Mouse (Mus musculus) embryonic facial prominence, embryonic 11.5 days (tissue): Measurements from ENCODE around the gene Cd80. TPM values are rescaled to one million over a fixed set of nuclear protein-coding genes. Genes with fewer than 3 reads are reported as not detected.
A peak's percentile ranks its signal among the peaks of the same experiment; 100 is the strongest.

ENCODE experiments used
- ATAC-seq: fragments of 200-750 bp; cut with Nextera tagmentation; replicated peaks from 2 replicates; pipeline ENCODE4 v1.8.0; 2017; ENCODE audit warnings: low read depth; ENCODE audit not compliant: insufficient number of reproducible peaks, low FRiP score, low TSS enrichment
- DNase-seq: peaks from one replicate; pipeline ENCODE4 v3.0.0-alpha.2; 2015; ENCODE audit warnings: low spot score
- H3K27ac ChIP-seq: fragments of 300-500 bp; sonication (generic); replicated peaks from 2 replicates; pipeline ENCODE4 v1.5.1; 2014; ENCODE audit warnings: mild to moderate bottlenecking, low read depth, low read length, control low read depth
- H3K27me3 ChIP-seq: fragments of 300-500 bp; sonication (generic); 2 replicates; pipeline ENCODE4 v1.6.1; 2014; ENCODE audit warnings: mild to moderate bottlenecking, low read length, moderate library complexity, mixed read lengths; ENCODE audit not compliant: control insufficient read depth, insufficient read depth
- H3K36me3 ChIP-seq: fragments of 300-500 bp; sonication (generic); replicated peaks from 2 replicates; pipeline ENCODE4 v1.6.1; 2014; ENCODE audit warnings: low read depth, mild to moderate bottlenecking, low read length, moderate library complexity, mixed read lengths; ENCODE audit not compliant: control insufficient read depth, insufficient read depth
- H3K4me1 ChIP-seq: fragments of 300-500 bp; sonication (generic); 2 replicates; pipeline ENCODE4 v1.6.1; 2014; ENCODE audit warnings: low read length, mixed read lengths; ENCODE audit not compliant: control insufficient read depth, insufficient read depth
- H3K4me2 ChIP-seq: fragments of 300-500 bp; sonication (generic); 2 replicates; pipeline ENCODE4 v1.6.1; 2014; ENCODE audit warnings: low read depth, mild to moderate bottlenecking, control low read depth, low read length, moderate library complexity
- H3K4me3 ChIP-seq: fragments of 300-500 bp; sonication (generic); 2 replicates; pipeline ENCODE4 v1.5.1; 2014; ENCODE audit warnings: low read depth, low read length, control low read depth
- H3K9ac ChIP-seq: fragments of 300-500 bp; sonication (generic); replicated peaks from 2 replicates; pipeline ENCODE4 v1.6.1; 2014; ENCODE audit warnings: mild to moderate bottlenecking, control low read depth, low read length
- H3K9me3 ChIP-seq: fragments of 300-500 bp; sonication (generic); replicated peaks from 2 replicates; pipeline ENCODE4 v1.6.1; 2016; ENCODE audit warnings: mild to moderate bottlenecking, low read length, inconsistent platforms, mixed read lengths; ENCODE audit not compliant: control insufficient read depth
- WGBS: fragments of 180-500 bp; shearing (Covaris S2); extraction: QIAGEN DNeasy Blood & Tissue Kit; methylation state at CpG from one replicate; pipeline ENCODE4 v1.1.7; 2014; 5-methylcytosine and 5-hydroxymethylcytosine counted together
- polyA plus RNA-seq: library from polyadenylated mRNA; unstranded; fragments of >200 nt; fragmentation: Nextera tagmentation; extraction: Ambion mirVana; gene quantifications from 2 replicates; pipeline ENCODE4 v1.2.1, GENCODE M21; 2014

Cd80 gene
- polyA plus RNA-seq, 1 experiment from 2014 or later, result 0.52 TPM

DNA sequence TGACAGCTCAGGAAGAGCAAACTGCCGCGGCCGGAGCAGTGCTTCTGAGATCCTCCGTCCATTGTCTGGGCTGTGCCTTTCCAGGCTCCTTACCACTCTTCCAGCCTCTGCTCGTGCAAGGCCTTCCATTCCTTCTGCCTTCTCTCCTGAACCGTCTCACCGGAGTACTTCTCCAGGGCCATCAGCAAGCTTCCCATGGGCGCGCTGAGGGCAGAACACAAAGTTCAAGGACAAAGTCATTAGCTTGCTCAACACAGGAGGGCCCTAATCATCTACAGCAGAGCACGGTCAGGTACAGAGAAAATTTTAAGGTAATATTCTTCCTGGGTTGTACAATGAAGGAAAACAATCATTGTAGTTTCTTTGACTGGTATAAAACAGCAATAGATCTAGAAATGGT lies 47.1 kb downstream of the Cd80 start:
- H3K9me3 ChIP-seq, result no peaks in the 10 kb centered on the region
- no peak overlapping the region for H3K9ac ChIP-seq
- H3K4me3 ChIP-seq, result no peak overlapping the region
- WGBS, result 91% methylated on average over 10 of the region's 10 CpGs
- ATAC-seq (no peak), DNase-seq (no peak)
- no peak overlapping the region for H3K27ac ChIP-seq
- H3K27me3 ChIP-seq, result no peaks in the 10 kb centered on the region
- no peak overlapping the region for H3K4me2 ChIP-seq
- H3K4me1 ChIP-seq, result no peaks in the 10 kb centered on the region
- H3K36me3 ChIP-seq, result peaks cover 2% of the 10 kb centered on the region

DNA sequence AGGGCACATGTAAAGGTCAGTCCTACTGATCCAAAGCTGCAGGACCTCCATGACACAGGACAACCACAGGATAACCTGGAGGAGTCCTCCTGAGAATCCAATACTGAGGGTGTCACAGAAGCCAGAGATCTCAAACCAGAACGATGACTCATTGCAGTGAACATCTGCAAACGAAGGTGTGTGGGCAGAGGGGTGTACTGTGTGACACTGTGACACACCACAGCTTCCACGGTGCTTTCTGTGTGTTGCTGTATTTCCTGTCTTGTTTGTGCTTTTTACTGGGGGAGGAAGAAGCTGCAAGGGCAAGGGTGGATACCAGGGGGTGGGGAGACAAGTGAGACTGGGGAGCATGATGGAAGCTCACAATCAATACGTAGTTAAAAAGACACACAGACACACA lies 48.2 kb downstream of the Cd80 start:
- no peak overlapping the region for H3K27ac ChIP-seq
- no peaks in the 10 kb centered on the region for H3K27me3 ChIP-seq
- peaks cover 2% of the 10 kb centered on the region for H3K36me3 ChIP-seq
- H3K4me1 ChIP-seq, result no peaks in the 10 kb centered on the region
- 93% methylated on average over 4 of the region's 4 CpGs for WGBS
- H3K9me3 ChIP-seq, result no peaks in the 10 kb centered on the region
- H3K4me3 ChIP-seq, result no peak overlapping the region
- ATAC-seq (0 out of 2 replicates have a peak, but pooled peaks have one; percentile 29), DNase-seq (no peak)
- no peak overlapping the region for H3K9ac ChIP-seq
- no peak overlapping the region for H3K4me2 ChIP-seq

DNA sequence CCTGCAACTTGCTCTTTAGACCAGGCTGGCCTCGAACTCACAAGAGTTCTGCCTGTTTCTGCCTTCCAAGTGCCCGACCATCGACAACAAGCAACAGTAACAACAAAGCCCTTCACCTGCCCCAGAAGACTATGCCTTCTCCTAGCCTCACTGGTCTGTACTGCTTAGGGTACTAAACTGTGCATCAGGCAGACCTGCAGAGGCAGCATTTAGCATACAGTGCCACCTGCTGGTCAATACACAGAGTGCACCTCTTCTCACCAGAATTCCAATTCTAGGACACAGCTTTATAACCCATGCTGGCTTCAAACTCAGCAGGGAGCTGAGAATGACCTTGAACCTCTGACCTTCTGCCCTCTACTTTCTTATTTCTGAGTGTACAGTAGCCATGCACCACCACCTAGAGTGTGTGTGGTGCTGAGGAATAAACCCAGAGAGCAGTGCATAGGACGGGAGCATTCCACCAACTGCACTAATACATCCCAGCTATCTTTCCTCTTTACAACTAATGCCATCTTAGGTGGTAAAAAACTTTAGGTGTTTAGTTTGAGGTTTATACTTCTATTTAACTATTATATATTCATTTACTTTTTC lies 50.8 kb downstream of the Cd80 start:
- H3K27me3 ChIP-seq, result no peaks in the 10 kb centered on the region
- H3K9ac ChIP-seq, result no peak overlapping the region
- peak; percentile 71; the same call in 1 of the 2 replicates for ATAC-seq
- H3K4me3 ChIP-seq, result no peak overlapping the region
- no peak overlapping the region for H3K27ac ChIP-seq
- no peaks in the 10 kb centered on the region for H3K4me1 ChIP-seq
- peak; percentile 80 for DNase-seq
- H3K4me2 ChIP-seq, result no peak overlapping the region
- H3K9me3 ChIP-seq, result no peaks in the 10 kb centered on the region
- 71% methylated on average over 4 of the region's 4 CpGs for WGBS
- H3K36me3 ChIP-seq, result peaks cover 2% of the 10 kb centered on the region; the same call in 1 of the 2 replicates

DNA sequence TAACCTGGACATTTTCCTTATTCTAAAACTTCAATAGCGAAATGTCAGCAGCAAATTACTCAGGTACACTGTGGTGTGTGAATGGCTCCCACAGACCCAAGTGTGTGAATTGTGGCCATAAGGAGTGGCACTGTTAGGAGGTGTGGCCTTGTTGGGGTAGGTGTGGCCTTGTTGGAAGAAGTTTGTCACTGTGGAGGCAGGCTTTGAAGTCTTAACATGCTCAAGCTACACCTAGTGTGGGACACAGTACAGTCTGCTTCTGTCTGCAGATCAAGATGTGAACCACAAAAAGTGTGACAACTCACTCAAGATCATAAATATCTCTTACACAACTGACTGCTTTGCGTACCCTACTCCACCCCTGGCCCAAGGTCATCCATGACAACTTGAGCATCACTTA lies 55.5 kb downstream of the Cd80 start:
- Histone ChIP-seq H3K9me3 (no peaks in the 10 kb centered on the region), H3K4me1 (no peaks in the 10 kb centered on the region), H3K27me3 (no peaks in the 10 kb centered on the region), H3K4me2 (no peak overlapping the region), H3K9ac (no peak overlapping the region), H3K4me3 (no peak overlapping the region), H3K27ac (no peak overlapping the region), H3K36me3 (peaks cover 4% of the 10 kb centered on the region; the same call in 1 of the 2 replicates)
- no peak for ATAC-seq
- WGBS, result 100% methylated on average over 2 of the region's 2 CpGs
- no peak for DNase-seq

DNA sequence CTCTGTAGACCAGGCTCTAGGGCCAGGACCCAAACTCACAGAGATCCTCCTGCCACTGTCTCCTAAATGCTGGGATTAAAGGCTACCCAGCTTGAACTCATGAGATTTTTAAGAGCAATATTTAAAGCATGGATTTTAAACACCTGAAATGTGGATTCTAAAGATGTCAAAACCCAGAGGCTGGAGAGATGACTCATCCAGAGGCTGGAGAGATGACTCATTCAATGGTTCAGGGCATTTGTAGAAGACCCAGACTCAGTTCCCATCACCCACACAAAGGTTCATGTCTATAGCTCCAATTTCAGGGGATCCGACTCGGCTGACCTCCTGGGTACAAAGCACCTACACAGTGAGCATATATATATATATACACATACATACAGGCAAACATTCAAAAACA lies 63.8 kb downstream of the Cd80 start:
- Histone ChIP-seq H3K4me2 (no peak overlapping the region), H3K4me1 (no peaks in the 10 kb centered on the region), H3K9ac (no peak overlapping the region), H3K4me3 (no peak overlapping the region), H3K27me3 (no peaks in the 10 kb centered on the region), H3K36me3 (no peaks in the 10 kb centered on the region; the same call in 1 of the 2 replicates), H3K27ac (no peak overlapping the region), H3K9me3 (no peaks in the 10 kb centered on the region)
- DNase-seq (no peak), ATAC-seq (no peak)
- WGBS, result 95% methylated on average over 2 of the region's 2 CpGs

DNA sequence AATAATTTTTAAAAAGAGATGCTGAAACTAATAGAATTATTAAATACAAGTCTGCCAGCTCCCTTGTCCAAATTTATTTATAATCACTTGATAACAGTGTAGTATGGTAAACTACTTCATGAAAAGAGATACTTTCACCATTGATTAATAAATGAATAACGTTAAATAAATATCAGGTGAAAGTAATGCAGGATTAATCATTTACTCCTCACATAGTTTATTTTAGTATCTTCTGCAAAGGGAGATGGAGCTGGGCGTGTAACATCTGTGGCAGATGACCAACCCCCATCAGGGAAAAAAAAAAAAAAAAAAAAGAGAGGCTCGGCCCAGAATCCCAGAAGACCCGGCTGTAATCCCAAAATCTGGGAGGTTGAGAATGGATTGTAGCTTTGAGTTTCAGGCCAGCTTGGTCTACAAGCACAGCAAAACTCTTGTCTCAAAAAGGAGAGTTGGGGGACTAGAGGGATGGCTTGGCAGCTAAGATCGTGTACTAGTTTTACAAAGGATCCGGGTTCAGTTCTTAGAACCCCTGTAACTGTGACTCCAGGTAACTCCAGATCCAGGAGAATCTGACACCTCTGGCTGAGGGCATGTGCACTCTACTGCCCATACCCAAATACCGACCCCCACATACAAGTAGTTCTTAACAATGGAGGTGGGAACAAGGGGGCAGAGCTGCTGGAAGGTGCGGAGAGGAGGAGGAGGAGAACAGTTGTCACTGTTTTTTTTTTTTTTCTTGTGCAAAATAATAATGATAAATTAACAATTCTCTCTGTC lies 66.0 kb downstream of the Cd80 start:
- no peak for ATAC-seq
- Histone ChIP-seq H3K27ac (no peak overlapping the region), H3K9me3 (no peaks in the 10 kb centered on the region), H3K4me3 (peak overlapping the region; percentile 93), H3K4me2 (peak overlapping the region; percentile 44), H3K27me3 (no peaks in the 10 kb centered on the region), H3K9ac (no peak overlapping the region), H3K36me3 (no peaks in the 10 kb centered on the region; the same call in 1 of the 2 replicates), H3K4me1 (no peaks in the 10 kb centered on the region)
- DNase-seq, result peak; percentile 7
- 36% methylated on average over 8 of the region's 8 CpGs for WGBS

DNA sequence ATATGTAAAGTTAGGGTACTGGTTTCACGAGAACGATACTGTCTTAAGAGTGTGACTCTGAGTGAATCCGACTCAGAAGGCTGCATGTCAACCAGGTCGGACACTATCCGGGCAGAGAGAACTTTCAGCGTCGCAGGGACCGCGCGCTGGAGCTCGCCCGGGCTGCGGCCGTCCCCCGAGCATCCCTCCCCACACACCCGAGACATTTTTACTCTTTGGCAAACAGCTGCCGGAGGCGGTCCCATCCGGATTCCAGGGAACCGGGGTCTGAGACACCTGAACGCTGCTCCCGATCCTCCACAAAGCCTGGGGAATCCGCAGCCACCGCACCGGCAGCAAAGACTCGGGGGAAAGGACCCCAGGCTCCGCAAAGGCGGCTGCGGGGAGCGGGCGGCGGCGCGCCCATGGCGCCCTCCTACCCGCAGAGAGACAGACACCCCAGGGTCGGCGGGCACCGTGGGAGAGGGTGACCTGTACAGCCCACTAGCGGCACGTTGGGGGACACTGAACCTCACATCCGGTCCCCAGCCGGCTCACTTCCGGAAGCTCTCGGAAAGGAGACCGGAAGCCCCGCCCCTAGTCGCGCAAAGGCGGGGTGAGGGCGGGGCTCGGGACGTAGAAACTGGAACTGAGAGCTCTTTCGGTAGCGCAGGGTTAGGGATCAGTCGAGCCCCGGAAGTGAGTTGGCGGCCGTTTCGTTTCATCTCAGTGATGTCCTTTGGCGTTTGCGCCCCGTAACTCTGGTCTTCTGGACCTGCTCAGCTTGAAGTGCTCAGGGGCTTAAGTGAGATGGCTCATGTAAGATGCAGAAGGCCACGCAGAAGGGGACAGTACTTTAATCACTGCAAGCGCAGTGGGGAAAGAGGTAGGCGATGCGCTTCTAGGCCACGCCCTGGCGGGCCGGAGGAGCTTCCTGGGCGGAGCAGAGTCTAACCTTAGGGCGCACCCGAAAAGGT lies 67.0 kb downstream of the Cd80 start, which contains the start of gene Timmdc1:
Gene Timmdc1, minus strand, starts transcription at position 535 of the 956 bp plus-strand sequence.
- peak within 1 kb of the TSS; percentile 93 for H3K4me3 ChIP-seq
- peak within 1 kb of the TSS; percentile 75 for H3K27ac ChIP-seq
- no peaks in the 10 kb centered on the region for H3K9me3 ChIP-seq
- DNase-seq (peak; percentile 98), ATAC-seq (peak; percentile 97)
- WGBS, result under 1% methylated on average over 73 of the region's 73 CpGs
- no peaks in the 10 kb centered on the region for H3K4me1 ChIP-seq
- H3K9ac ChIP-seq, result peak within 1 kb of the TSS; percentile 93
- no peaks in the 10 kb centered on the region for H3K27me3 ChIP-seq
- peak within 1 kb of the TSS; percentile 44 for H3K4me2 ChIP-seq
- H3K36me3 ChIP-seq, result no peaks in the 10 kb centered on the region; the same call in 1 of the 2 replicates
